17 mouse cellular contexts compared by ENCODE assay signal in genomic region chr14:52117241-52117640, GRCm38 (mm10).
"Had no signal": no experiment of that assay in that cellular context is flagged by ENCODE, and none has a peak within 500 bp of the region (broad histone marks: within the 10 kb centered on the region; RNA-seq: fewer than 3 reads in every experiment).

No protein-coding gene starts in this region.

- H3K9me3 ChIP-seq: neural tube, embryonic 12.5 days; neural tube, embryonic 13.5 days; neural tube, embryonic 15.5 days; stomach, embryonic 15.5 days had no signal

- H3K27me3 ChIP-seq: neural tube, embryonic 13.5 days; neural tube, embryonic 15.5 days; stomach, embryonic 15.5 days had no signal

- H3K4me1 ChIP-seq: neural tube, embryonic 12.5 days; stomach, embryonic 15.5 days had no signal

- H3K27ac ChIP-seq: neural tube, embryonic 12.5 days; neural tube, embryonic 13.5 days; neural tube, embryonic 15.5 days; stomach, embryonic 15.5 days; stomach, postnatal 0 days had no signal

- H3K36me3 ChIP-seq: neural tube, embryonic 12.5 days; neural tube, embryonic 13.5 days; neural tube, embryonic 15.5 days; stomach, embryonic 15.5 days had no signal

- H3K4me2 ChIP-seq: neural tube, embryonic 12.5 days; neural tube, embryonic 13.5 days; neural tube, embryonic 15.5 days; stomach, embryonic 15.5 days had no signal

- DNase-seq: retina, postnatal 1 day; right cerebral cortex, adult 18-20 months; right cerebral cortex, postnatal 14 days; right cerebral cortex, postnatal 25 days; right cerebral cortex, postnatal 4 days; spleen, adult 18-20 months; thymus, adult 18-20 months; thymus, adult 2 months; thymus, postnatal 14 days; thymus, postnatal 25 days; thymus, postnatal 36 days; thymus, postnatal 4 days had no signal

- H3K4me3 ChIP-seq: neural tube, embryonic 12.5 days; neural tube, embryonic 13.5 days; neural tube, embryonic 15.5 days; stomach, embryonic 15.5 days had no signal

- H3K9ac ChIP-seq: neural tube, embryonic 12.5 days; neural tube, embryonic 13.5 days; neural tube, embryonic 15.5 days; stomach, embryonic 15.5 days had no signal
